Mouse (Mus musculus) fat pad, adult 2 months (tissue): Measurements from ENCODE around the gene Med10.

Source experiments
- DNase-seq: peaks from one replicate; pipeline ENCODE4 v3.0.0-alpha.2; 2011; ENCODE audit warnings: low read depth, low spot score; ENCODE audit errors: extremely low read depth

The Med10 gene

DNA sequence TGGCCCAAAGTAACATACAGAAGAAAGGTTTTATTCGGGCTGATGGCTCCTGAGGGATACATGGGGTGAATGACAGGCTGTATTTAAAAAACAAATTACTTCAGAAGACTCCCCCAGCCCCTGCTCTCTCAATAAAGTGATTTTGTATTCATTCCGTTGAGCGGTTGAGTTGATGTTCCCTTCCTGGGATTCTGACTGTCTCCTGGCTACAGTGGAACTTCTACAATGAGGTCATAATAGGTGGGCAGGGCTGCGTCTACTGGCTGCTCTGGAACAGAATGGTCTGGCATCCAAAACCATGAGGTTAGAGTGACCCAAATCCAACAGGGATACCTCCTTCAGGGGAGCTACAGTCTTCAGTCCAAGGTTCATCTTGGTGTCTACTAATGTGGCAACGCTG is at the start of gene Med10:
Gene Med10, plus strand, starts transcription at position 301 of the 400 bp plus-strand sequence.
- no peak for DNase-seq

DNA sequence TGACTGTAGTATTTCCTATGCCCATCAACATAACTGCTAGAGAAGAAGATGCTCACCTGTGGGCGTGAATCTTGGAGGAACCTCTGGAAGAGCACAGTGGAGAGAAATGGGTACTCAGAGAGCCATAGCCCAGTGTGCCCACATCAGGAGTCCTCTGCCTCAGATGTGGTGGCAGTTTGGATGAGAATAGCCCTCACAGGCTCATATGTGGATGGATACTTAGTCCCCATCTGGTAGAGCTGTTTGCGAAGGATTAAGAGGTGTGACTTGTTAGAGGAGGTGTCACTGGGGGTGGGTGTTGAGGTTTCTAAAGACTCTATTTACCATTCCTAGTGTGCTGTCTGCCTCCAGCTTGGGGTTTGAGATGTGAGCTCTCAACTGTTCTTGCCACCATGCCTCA is 49.3 kb upstream of the Med10 start:
- DNase-seq, result no peak

DNA sequence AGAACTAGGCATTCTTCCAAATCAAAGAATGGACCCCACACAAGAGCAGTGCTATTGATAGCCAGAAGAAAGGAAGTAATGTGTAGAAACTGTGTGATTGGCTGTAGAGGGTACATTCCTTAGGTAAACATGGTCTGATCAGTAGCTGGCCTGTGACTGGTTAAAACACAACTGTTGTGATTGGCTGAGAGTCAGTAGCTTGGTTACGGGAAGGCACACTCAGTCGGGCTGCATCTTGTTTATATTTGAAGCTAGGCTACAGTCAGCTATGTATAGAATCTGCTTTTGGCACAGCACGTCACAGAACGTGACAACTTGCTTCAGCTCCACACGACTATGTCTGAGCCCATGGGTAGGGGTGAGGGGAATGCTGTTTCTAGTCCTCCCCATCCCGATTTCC is 43.2 kb upstream of the Med10 start:
- DNase-seq, result no peak

DNA sequence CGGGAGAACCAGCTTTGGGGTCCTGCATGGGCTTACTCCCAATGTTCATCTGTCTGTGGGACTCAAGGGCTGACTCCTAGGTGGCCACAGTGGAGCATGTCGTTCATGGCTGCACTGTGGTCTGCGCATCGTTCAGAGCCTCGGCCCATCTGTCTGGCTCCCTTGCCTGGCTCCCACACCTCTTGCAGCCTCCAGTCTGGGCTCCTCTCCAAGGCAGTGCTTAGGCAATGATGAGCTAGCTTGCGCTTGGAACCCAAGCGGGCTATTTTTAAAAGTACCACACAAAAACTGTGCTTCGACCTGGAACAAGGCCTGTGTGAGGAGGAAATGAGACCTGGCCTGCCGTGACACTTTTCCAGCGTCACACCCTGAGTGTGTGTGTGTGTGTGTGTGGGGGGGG is 40.8 kb upstream of the Med10 start:
- no peak for DNase-seq

DNA sequence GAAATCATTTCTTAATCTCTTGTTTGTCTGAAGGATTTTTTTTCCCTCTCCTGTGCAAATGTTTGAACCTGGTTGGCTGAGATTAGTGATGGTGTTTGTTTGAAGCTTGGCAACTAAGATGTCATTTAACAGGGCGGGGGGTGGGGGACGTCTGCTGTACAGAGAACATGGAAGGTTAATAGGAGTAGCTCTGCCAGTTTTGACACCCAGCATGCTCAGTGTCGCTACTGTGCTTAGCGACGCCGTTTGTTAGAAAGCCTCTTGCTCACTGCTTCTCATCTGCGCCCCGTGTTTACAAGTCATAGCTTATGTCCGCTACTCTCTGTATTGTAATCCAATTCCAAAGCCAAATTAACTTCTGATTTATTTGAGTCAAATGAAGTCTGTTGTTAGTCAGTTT is 37.5 kb upstream of the Med10 start:
- DNase-seq, result no peak

DNA sequence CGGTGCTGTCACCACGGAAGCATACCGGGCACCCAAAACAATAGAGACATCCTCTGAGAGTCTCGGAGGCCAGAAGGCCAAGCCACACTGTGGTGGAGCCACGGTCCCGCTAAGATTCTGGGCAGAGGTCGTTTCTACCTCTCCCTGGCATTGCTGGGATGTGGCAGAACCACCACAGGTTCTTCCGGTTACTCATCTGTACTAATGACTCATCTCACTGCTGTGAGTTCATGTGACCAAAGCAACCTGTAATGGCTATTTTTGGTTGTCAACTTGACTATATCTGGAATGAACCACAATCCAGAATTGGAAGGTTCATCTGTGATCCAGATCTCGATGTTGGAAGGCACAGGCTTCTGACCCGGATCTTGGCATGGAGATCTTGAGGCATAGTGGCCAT is 34.0 kb upstream of the Med10 start:
- no peak for DNase-seq

DNA sequence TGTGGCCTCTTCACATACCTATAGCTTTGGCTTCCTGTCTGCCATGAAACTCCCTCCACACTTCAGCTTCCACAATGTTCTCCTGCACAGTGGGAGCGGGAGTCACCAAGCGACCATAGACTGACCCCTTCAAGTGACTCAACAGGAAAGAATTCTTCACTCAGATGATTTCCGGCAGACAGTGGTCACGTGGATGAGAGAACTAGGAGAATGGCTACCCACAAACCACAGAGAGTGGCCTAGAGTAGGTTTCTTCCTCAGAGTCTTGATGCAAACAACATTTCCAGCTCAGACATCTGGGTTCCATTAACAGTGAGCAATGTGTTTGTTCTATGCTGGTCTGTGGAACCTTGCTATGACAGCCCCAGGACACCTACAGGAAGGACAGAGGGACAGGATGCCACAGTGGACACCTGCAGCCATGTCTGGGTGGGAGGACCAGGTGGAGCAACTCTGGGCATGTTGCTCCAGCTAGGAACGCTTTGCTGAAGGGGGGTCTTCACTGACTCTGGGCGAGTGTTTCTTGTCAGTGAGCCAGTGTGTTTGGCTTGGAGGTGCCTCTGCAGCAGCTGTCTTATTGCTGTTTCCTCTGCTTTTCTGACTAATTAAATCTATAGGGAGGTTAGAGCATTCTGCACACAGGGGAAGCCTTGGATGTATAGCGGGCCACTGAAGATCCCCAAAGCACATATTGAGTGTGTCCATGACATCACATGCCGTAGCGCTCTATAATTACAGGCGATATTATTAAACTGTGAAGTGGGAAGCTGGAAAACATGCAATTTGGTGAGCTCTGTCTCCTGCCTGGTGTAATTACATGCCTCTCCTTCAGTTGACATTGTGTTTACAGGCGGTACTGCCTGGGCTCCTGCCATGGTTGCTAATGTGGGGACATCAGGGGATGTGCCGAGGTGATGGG is 31.4 kb upstream of the Med10 start:
- no peak for DNase-seq

DNA sequence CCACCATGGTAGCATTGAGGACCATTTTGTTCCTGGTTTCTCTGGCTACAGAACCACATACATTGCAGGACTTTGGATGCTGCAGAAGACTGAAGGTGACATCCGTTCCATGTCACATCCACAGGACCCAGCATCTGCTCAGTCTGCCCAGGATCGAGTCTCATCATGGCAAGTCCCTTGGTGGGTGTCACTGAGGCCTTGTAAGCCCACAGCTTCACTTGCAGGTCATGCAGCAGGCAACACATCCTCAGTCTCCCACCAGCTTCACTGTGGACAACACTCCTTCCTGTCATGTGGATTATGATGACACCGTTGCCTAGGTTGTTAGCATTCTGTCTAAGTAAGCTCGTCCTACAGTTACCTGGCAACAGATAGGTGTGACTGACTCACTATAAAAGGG is 29.8 kb upstream of the Med10 start:
- no peak for DNase-seq

DNA sequence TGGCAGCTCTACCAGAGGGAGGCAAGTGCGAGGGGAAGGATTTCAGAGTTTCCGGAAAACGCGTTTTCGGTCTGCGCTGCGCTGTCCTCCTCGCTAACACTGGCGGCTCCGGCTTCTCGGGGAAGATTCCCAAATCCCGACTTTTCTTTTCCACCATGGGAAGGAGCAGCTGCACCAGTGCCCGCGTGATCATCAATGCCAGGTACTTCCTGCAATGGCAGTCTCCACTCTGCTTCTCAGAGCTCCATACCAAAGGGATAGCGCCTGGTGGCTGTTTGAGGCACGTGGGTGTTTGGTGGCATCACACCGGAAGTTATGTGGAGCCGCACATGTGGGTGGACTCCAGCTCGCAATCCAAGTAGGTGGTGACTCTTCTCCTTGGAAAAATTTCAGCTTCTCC is 24.0 kb upstream of the Med10 start:
- DNase-seq, result no peak

DNA sequence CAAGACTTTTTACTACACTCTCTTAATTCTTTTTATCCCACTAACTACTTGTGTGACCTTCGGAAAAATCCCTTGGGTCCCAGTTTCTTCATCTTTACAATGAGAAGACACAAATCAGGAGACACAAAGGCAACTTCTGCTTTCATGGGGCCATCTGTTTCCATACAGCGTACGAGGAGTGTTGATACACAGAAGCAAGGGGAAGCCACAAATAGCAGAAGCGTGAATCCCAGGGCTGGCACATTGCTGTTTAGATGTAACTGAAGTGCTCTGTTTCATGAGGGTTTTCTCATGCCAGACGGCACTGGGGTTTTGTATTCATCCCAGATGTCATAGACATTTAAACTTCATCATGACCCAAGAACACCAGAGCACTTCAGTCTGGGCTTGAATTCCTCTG is 13.5 kb upstream of the Med10 start:
- no peak for DNase-seq

DNA sequence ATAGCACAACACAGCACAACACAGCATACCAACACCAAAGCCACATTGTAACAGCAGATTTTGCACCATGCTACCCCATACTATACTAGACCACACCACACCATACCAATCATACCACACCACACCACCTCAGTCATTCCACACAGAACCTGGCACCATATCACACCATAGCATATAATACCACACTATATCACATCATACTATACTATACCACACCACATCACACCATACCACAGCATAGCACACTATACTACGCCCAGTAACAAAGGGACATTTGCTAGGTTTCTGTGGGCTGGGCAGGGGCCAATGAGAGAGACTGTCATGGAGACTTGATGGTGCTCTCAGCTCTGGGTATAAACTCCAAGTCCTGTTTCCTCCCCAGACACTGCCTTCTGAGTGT is 10.4 kb upstream of the Med10 start:
- DNase-seq, result no peak

DNA sequence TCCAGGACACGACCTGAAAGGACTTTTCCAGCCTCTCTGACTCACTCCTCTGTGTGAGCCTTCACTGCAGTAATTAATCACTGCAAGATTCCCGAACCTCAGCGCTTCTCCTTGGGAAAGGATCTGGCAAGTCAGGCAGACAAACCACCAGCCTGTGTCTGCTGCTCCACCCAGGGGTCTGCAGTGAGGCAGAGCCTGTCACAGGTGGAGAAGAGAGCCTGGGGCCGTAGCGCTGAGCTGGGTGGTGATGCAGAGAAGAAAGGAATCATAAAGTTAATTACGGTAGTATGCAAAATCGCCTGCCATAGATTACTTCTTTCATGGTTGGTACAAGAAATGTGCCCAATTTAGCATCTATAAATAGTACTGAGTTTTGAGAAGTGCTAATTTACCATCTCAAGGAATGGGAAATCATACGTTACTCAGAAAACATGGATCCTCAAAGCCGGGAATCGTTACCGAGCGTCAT is 9.6 kb upstream of the Med10 start:
- no peak for DNase-seq

DNA sequence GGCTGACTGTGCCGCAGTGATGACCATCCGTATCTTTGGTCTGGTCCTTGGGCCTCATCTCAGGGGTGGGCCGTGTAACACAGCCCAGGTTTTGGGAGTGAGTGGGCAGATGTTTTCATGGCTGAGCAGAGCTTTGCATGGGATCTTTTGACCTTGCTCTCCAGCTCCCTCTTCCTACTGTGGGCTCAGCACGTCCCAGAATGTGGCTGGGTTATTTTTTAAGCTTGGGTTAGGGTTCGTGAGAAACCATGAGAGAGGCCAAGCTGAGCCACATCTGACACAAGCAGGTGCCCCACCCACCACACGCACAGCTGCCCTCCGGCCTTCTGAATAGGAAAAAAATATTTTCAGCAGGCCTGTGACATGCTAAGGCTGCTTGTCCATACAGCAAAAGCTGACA is 7.4 kb upstream of the Med10 start:
- DNase-seq, result no peak

DNA sequence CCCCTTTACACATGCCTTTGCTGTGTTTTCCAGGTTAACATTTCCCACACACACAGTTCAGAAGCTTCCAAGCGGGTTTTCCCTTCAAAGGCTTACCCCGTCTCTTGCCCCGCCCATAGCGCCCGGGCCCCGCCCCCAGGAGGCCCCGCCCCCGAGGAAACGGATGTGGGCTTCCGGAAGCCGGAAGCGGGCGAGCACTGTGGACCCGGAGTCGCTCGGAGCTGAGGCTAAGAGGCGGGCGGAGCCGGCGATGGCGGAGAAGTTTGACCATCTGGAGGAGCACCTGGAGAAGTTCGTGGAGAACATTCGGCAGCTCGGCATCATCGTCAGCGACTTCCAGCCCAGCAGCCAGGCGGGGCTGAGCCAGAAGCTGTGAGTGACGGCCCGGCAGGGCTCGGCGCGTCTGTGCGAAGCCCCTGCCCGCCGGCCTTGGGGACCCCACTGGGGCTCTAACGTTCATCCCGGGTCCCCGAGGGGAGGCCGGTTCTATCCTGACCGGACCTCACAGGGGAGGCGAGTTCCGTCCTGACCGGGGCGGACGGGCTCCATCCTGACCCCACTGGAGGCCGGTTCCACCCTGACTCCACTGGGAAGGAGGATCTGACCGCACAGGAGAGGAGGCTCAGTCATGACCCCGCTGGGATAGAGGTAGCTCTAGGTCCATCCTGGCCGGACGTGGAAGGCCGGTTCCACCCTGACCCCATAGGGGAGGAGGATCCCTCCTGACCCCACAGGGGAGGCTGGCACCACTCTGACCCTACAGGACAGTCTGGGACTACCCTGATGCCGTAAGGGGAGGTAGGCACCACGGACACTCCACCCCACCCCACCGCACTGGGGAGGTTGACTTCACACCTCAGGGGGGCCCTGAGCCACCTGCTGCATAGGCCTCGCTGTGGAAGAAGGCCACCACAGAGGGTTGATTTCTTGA is 7.8 kb downstream of the Med10 start:
- DNase-seq, result no peak

DNA sequence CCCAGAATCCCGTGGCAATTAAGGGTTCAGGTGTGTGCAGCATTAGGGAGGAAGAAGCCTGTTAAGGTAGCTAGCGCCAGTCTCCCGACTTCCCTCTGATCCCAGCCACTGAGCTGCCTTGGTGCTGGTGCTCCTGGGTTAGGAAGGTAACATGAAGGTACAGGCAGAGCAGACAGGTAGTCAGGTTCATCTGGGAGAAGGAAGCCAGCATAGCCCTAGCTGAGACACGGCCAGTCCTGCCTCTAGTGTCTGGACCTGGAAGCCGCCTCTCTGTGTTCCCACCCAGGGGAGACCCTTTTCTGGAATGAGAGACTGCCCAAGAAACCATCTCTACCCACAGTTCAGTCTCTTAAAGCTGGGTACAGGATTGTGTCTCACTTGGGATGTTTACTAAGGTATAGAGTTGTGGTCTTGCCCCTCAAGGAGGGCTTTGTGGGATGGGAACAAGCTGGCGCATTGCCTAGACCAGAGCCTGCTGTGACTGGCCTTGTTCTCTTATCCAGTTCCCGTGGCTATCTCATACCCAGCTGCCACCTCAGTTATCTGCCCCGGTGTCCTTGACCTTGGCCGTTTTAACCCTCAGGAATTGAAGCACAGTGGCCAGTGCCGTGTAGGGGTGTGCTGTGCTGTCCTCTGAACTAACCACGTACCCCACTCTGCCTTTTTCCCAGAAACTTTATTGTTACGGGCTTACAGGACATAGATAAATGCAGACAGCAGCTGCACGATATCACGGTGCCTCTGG is 8.9 kb downstream of the Med10 start:
- no peak for DNase-seq

DNA sequence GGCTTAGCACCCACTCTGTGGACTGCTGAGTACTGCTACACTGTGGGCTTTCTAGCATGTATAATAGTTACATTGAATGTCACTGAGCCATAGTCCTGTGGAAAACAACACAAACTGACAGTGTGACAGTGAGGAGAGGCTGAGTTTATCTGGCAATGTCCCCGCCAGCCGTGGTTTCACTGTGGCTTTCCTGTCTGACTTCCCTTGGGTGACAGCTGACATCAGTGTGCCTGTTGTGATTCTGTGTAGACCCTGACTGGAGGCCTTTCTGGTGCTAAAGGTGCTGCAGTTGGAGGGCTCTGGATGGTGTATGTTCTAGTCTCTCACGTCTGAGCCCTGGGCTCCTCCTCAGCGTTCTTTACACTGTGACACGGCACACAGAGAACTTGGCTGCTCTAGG is 11.7 kb downstream of the Med10 start:
- no peak for DNase-seq

DNA sequence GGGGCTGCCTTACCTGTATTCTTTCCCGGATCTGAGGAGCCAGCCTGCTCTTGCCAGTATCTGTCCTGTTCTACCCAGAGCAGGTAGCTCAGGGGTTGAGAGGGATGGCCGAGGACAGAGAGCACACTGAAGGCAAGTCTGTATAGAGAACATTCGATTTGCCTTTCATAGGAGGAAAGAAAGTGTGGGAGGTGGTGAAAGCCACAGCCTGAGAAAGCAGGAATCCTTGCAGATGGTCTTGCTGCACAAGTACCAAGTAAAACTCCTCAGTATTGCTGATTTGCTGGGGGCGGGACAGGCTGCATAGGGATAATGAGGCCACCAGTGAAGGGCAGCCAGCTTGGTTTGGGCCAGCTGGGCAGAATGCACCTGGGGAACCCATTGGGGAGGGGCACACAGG is 16.1 kb downstream of the Med10 start:
- DNase-seq, result no peak

DNA sequence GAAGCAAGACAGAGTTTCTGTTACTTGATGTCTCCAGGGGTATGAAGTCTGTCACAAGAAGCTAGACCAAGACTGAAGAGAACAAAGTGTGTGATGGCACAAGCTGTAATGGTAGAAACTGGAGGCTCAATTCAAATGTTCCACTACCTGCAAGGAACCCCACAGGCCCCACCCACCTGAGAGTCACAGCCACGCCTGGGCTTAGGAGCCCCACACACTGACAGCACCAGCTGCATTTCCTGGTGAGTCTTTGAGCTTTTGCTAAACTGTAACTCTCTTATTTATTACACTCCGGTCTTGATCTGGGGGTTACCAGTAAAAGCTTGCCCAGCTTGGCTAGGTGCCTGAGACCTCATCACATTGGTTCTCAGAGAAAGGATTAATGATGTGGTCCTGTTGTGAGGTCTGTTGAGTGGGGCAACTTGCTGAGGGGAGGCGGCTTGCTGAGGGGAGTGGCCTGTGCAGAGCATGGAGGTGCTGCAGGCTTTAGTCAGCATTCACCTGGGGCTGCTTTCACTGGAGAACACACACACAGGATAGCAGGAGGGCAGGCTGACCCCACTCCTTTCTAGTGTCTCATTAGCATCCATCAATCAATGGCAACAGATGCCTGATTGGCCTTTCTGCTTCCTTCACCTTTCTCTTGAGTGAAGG is 19.1 kb downstream of the Med10 start:
- no peak for DNase-seq

DNA sequence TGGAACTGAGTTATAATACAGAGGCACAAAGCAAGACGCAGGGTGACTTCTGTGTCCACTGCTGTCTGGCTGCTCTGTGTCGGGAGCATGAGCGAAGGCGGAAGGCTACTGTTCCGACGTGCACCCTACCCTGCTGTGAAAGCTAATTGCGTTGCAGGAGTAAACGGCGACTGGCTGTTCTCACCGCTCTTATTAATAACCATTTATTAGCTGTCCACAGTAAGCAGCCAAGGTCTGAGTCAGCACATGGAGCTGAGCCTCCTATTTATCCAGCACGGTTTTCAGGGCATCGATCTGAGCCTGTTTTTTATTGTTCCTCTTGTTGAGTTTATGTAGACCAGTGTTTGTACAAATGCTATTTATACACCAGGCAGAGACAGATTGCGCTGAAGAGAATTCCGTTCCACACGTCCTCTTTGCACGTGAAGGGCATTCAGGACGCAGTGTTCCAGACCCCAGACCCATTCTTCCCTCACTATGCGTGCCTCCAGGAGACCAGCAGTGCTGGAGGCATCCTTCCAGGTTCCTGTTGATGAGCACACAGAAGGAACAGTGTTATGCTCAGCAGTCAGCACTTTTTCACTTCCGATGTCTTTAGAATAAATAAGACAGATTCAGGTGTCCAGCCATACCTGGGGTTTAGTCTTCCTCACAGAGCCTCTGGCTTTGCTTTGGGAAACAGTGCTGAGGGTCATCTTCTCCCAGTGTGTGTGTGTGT is 21.9 kb downstream of the Med10 start:
- DNase-seq, result no peak
